Mouse (Mus musculus): ENCODE data around the gene Ankrd13a. TPM values are rescaled to one million over a fixed set of nuclear protein-coding genes. Genes with fewer than 3 reads are reported as not detected.

Gene Ankrd13a
- 32.8 and 33.0 TPM in 2 replicates for polyA plus RNA-seq (2012; rRNA removed)

- DNase-seq (ENCODE audit: extremely low spot score in 1 of 2, low spot score in 1 of 2) = peak; percentile 82 to 95
Observed at GRCm38 (mm10) chr5:114774403-114775051, at the start of gene Ankrd13a. Gene Ankrd13a, plus strand, starts transcription at chr5:114774677.

GRCm38 (mm10) chr5:114728160-114728559 lies 46.3 kb upstream of the Ankrd13a start:
- DNase-seq (ENCODE audit: extremely low spot score in 1 of 2, low spot score in 1 of 2) = no peak

GRCm38 (mm10) chr5:114730129-114730528 lies 44.3 kb upstream of the Ankrd13a start:
- no peak for DNase-seq (ENCODE audit: extremely low spot score in 1 of 2, low spot score in 1 of 2)

- DNase-seq (ENCODE audit: extremely low spot score in 1 of 2, low spot score in 1 of 2) = no peak
Observed at GRCm38 (mm10) chr5:114731498-114731897, 43.0 kb upstream of the Ankrd13a start.

- DNase-seq (ENCODE audit: extremely low spot score in 1 of 2, low spot score in 1 of 2) = no peak
Observed at GRCm38 (mm10) chr5:114731969-114732368, 42.5 kb upstream of the Ankrd13a start.

- no peak for DNase-seq (ENCODE audit: extremely low spot score in 1 of 2, low spot score in 1 of 2)
Observed at GRCm38 (mm10) chr5:114733606-114734005, 40.9 kb upstream of the Ankrd13a start.

- DNase-seq (ENCODE audit: extremely low spot score in 1 of 2, low spot score in 1 of 2) = no peak
Observed at GRCm38 (mm10) chr5:114737090-114737887, 37.2 kb upstream of the Ankrd13a start.

GRCm38 (mm10) chr5:114738707-114739241 lies 35.7 kb upstream of the Ankrd13a start:
- DNase-seq (ENCODE audit: extremely low spot score in 1 of 2, low spot score in 1 of 2) = peak in 1 of 2 experiments; percentile 20

- DNase-seq (ENCODE audit: extremely low spot score in 1 of 2, low spot score in 1 of 2) = peak in 1 of 2 experiments; percentile 12
Observed at GRCm38 (mm10) chr5:114740595-114740994, 33.9 kb upstream of the Ankrd13a start.

- DNase-seq (ENCODE audit: extremely low spot score in 1 of 2, low spot score in 1 of 2) = no peak
Observed at GRCm38 (mm10) chr5:114742572-114742971, 31.9 kb upstream of the Ankrd13a start.

- DNase-seq (ENCODE audit: extremely low spot score in 1 of 2, low spot score in 1 of 2) = peak in 1 of 2 experiments; percentile 33
Observed at GRCm38 (mm10) chr5:114742998-114743696, 31.3 kb upstream of the Ankrd13a start.

GRCm38 (mm10) chr5:114743697-114744090 lies 30.8 kb upstream of the Ankrd13a start:
- DNase-seq (ENCODE audit: extremely low spot score in 1 of 2, low spot score in 1 of 2) = no peak

GRCm38 (mm10) chr5:114745581-114745980 lies 28.9 kb upstream of the Ankrd13a start:
- DNase-seq (ENCODE audit: extremely low spot score in 1 of 2, low spot score in 1 of 2) = no peak

GRCm38 (mm10) chr5:114746886-114747285 lies 27.6 kb upstream of the Ankrd13a start:
- no peak for DNase-seq (ENCODE audit: extremely low spot score in 1 of 2, low spot score in 1 of 2)

- no peak for DNase-seq (ENCODE audit: extremely low spot score in 1 of 2, low spot score in 1 of 2)
Observed at GRCm38 (mm10) chr5:114747521-114747920, 27.0 kb upstream of the Ankrd13a start.

GRCm38 (mm10) chr5:114750325-114750724 lies 24.2 kb upstream of the Ankrd13a start:
- no peak for DNase-seq (ENCODE audit: extremely low spot score in 1 of 2, low spot score in 1 of 2)

GRCm38 (mm10) chr5:114752397-114752796 lies 22.1 kb upstream of the Ankrd13a start:
- no peak for DNase-seq (ENCODE audit: extremely low spot score in 1 of 2, low spot score in 1 of 2)

- DNase-seq (ENCODE audit: extremely low spot score in 1 of 2, low spot score in 1 of 2) = no peak
Observed at GRCm38 (mm10) chr5:114753384-114753783, 21.1 kb upstream of the Ankrd13a start.

GRCm38 (mm10) chr5:114759536-114760090 lies 14.9 kb upstream of the Ankrd13a start:
- peak in 1 of 2 experiments; percentile 50 for DNase-seq (ENCODE audit: extremely low spot score in 1 of 2, low spot score in 1 of 2)

- no peak for DNase-seq (ENCODE audit: extremely low spot score in 1 of 2, low spot score in 1 of 2)
Observed at GRCm38 (mm10) chr5:114761980-114762379, 12.5 kb upstream of the Ankrd13a start.
